Mouse (Mus musculus): ENCODE results near the gene Cmtm2b. TPM values are rescaled to one million over a fixed set of nuclear protein-coding genes. Genes with fewer than 3 reads are reported as not detected.

Cmtm2b gene
- total RNA-seq, 2 experiments from 2014 or later: not detected

GRCm38 (mm10) chr8:104350047-104350446, 28.0 kb downstream of the Cmtm2b start:
- TF ChIP-seq CTCF (conservative IDR thresholded peaks at IDR 0.05): no peak
- Histone ChIP-seq H3K27ac (no peak overlapping the region), H3K4me3 (no peak overlapping the region)
- DNase-seq (ENCODE audit: low spot score in 2 of 2): no peak

DNA sequence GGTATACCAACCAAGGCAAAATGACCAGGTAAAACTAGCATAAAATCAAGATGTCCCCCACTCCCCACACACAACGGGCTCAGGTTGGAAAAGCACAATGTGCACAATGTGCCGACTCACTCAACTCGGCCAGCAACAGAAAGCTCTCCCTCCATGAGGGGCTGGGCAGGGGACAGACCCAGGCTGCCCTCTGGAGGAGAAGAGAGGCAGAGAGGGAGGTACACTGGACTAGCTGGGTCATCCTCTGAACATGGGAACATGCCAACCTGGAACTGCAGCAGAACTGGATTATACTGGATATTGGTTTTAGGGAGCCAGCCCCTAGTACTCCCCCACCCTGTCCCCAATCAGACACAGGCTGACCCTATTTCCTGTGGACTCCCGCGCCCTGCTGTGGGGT, 31.2 kb downstream of the Cmtm2b start:
- TF ChIP-seq CTCF (conservative IDR thresholded peaks at IDR 0.05): peak; percentile 62
- no peak for DNase-seq (ENCODE audit: low spot score in 2 of 2)
- no peak overlapping the region for H3K4me3 ChIP-seq
- H3K27ac ChIP-seq: peak overlapping the region; percentile 14; the same call in 1 of the 2 replicates

DNA sequence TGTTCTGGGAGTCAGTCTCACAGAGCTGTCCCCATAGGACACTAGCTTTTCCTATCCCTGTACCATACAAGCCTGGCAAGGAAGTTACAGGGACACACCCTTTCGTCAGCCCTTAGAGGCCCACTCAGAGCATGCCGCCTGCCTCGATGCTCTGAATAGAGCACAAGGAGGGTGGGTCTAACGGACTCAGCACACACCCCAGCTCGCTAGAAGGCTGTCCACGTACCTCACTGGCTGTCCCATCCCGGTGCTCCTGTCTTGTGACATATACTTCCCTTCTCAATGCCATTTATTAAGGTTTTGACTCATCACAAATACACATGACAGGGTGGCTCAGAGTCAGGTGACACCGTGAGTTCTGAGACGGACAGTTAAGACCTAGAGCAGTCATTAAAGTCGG, 32.5 kb downstream of the Cmtm2b start:
- Histone ChIP-seq H3K4me3 (no peak overlapping the region), H3K27ac (no peak overlapping the region)
- no peak for TF ChIP-seq CTCF (conservative IDR thresholded peaks at IDR 0.05)
- no peak for DNase-seq (ENCODE audit: low spot score in 2 of 2)

DNA sequence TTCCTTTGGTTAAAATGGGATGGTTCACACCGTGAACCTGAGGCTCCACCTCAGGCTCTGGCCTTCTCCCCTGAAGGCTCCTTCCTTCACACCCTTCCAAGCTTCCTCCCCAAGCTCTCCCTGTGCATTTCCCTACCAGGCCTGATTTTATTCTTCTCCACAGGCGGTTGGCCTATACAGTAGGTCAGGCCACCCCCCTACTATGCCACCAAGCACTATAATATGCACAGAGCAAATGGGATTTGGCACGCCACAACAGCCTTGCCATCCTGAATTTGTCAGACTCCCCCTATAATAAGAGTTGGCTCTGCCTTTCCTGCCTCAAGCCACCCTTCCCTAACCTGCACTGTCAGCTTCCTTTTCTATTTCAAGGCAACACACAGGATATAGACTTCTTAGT, 36.6 kb downstream of the Cmtm2b start:
- Histone ChIP-seq H3K4me3 (no peak overlapping the region), H3K27ac (no peak overlapping the region)
- TF ChIP-seq CTCF (conservative IDR thresholded peaks at IDR 0.05): no peak
- DNase-seq (ENCODE audit: low spot score in 2 of 2): no peak

DNA sequence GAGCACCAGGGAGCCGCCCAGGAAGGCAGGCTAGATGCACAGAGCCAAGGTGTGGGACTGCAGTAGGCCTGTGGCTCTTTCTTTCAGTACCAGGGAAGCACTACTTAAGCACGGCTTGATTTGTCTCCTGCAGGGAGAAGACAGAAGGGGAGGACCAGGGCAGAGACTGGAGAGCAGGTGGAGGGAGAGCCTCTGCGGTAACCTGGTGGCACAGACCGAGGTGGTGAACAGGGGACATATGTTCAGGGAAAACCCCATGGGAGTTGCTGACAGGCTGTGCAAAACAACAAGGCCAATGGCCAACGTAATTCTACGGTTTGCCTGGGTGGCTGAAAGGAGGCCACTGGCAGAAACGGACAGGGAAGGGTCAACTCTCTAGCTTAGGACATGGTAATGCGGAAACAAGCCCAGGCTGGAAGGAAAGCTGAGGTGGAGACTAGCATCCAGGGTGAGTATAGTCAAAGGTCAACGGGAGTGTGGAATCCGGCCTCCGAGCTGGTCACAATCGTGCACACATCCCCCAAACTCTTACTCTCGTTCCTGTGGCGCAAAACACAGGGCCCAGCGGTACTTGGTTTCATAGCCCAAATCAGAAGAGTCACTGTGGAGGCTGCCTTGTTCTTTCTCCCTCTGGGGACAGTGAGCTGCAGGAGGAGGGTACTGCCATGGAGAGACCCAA, 37.9 kb downstream of the Cmtm2b start:
- TF ChIP-seq CTCF (conservative IDR thresholded peaks at IDR 0.05): no peak
- H3K27ac ChIP-seq: no peak overlapping the region
- no peak for DNase-seq (ENCODE audit: low spot score in 2 of 2)
- H3K4me3 ChIP-seq: no peak overlapping the region

GRCm38 (mm10) chr8:104365695-104366094, 43.7 kb downstream of the Cmtm2b start:
- no peak for DNase-seq (ENCODE audit: low spot score in 2 of 2)
- no peak for TF ChIP-seq CTCF (conservative IDR thresholded peaks at IDR 0.05)
- Histone ChIP-seq H3K4me3 (no peak overlapping the region), H3K27ac (no peak overlapping the region)

DNA sequence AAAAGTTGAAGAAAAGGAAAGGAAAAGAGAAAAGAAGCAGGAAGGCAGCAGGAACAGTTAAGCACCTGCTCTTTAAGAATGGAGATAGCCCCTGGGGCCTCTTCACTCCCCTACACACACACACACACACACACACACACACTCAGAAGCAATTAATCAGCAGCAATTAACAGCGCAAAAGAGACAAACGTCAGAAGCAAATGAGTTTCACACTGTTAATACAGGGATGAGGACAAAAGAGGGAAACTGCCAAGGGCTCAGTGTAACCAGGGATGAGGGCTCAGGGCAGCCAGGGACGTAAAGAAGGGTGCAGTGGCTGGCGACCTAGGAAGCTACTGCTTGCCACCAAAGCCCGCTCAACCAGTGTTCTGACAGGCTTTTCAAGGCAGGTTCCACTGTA, 45.4 kb downstream of the Cmtm2b start:
- Histone ChIP-seq H3K27ac (no peak overlapping the region), H3K4me3 (no peak overlapping the region)
- DNase-seq (ENCODE audit: low spot score in 2 of 2): no peak
- no peak for TF ChIP-seq CTCF (conservative IDR thresholded peaks at IDR 0.05)

DNA sequence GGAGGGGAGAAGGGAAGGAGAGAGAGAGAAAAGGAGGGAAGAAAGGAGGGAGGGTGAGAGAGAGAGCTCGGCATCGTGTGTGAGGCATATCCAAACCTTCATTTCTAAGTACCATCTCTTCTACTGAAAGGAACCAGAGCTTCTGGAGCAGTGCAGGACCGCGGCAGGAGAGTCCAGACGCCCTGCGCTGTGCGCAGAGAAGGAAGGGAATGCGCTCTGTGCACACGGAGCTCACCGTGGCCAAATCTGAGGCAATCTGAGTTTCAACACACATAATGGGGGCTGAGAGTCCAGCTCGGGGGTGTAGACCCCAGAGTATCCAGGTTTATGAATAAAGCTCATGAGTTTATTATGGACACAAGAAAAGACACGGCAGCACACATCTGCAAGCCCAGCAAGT, 47.6 kb downstream of the Cmtm2b start:
- no peak for TF ChIP-seq CTCF (conservative IDR thresholded peaks at IDR 0.05)
- 0 out of 2 replicates have a peak overlapping the region, but pooled peaks have one; percentile 32 for H3K27ac ChIP-seq
- no peak overlapping the region; the same call in 1 of the 2 replicates for H3K4me3 ChIP-seq
- no peak for DNase-seq (ENCODE audit: low spot score in 2 of 2)

- H3K4me3 ChIP-seq: no peak overlapping the region; the same call in 1 of the 2 replicates
Measured at GRCm38 (mm10) chr8:104370071-104370470, 48.0 kb downstream of the Cmtm2b start.

GRCm38 (mm10) chr8:104371121-104371520, 49.1 kb downstream of the Cmtm2b start:
- H3K4me3 ChIP-seq: no peak overlapping the region
- H3K27ac ChIP-seq: no peak overlapping the region
- no peak for DNase-seq (ENCODE audit: low spot score in 2 of 2)
- TF ChIP-seq CTCF (conservative IDR thresholded peaks at IDR 0.05): no peak

More at GRCm38 (mm10) chr8:104370071-104370470, 48.0 kb downstream of the Cmtm2b start:
- H3K27ac ChIP-seq: no peak overlapping the region
- TF ChIP-seq CTCF (conservative IDR thresholded peaks at IDR 0.05): no peak
- no peak for DNase-seq (ENCODE audit: low spot score in 2 of 2)

DNA sequence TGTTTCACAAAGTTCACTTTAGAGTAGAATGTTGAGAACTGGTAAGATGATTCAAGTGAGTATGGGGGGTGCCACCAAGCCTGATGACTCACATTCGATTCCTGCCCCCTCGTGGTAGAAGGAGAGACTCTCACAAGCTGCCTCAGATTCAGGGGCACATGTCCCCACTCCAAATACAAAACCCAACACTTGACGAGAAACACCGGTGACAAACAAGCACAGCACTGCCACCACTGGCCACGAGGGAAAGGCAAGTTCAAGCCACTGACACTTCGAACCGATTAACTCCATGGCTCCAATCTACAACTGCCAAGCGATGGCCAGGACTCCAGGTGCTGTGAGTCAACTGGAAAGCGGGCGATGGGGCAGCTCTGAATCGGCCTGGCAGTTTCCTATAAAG, 51.7 kb downstream of the Cmtm2b start:
- no peak overlapping the region for H3K4me3 ChIP-seq
- peak; percentile 66 for TF ChIP-seq CTCF (conservative IDR thresholded peaks at IDR 0.05)
- no peak for DNase-seq (ENCODE audit: low spot score in 2 of 2)
- no peak overlapping the region for H3K27ac ChIP-seq

DNA sequence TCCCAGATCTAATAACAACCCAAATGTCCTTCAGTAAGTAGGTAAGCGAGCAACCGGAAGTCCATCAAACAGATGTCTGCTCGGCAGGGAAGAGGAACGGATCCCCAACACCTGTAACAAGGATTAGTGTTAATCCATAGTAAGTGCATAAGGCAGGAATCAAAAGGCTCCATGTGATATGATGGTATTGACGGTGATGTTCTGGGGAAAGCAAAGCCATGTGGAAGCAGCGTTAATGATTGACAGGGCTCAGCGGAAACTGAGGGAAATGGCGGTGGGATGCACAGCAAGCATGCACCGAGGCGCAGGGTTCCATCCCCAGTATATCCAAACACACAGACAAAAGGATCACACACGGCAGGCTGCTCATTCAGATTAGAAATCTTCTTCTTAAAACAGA, 52.2 kb downstream of the Cmtm2b start:
- no peak overlapping the region for H3K4me3 ChIP-seq
- no peak overlapping the region for H3K27ac ChIP-seq
- no peak for TF ChIP-seq CTCF (conservative IDR thresholded peaks at IDR 0.05)
- no peak for DNase-seq (ENCODE audit: low spot score in 2 of 2)

DNA sequence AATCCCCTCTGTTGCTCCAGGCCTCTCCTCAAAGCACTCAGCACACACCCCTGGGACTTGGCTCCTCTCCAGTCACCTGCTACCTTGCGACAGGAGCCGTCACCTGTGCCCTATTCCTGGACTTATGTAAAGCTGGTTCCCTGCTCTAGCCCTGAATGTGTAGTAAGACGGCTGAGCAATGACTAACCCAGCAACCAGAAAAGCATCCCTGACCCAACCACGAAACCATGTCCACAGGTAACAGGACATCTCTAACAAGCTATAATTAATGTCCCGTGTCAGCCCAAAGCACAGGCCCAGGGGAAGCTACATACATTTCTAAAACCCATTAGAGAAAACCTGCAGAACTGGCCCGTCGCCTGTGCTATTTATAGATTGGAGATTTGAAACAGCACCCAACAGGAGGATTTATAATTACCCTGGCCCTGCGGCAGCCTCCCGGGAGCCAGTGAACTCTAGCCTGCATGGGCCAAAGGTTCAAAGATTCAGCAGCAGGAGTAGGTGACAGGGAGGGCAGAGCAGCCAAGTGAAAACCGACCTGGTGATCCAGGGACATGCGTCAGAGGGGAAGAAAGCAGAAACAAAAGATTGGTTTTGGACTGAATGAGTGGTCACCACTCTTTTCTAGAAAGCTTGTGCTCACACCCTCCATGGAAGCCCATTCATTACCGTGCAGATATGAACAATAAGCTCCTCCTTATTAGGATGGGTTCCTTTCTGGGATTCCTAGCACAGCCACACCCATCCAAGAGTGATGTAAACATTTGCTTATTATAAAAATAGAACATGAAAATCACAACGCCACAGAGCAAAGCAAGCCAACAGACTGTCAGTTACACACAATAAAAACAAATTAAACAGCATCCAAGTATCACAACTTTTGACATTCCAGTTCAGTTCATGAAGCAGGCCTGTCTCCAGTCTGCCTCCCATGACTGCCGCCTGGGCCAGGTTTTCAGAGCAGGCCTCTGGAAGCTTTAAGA, 53.1 kb downstream of the Cmtm2b start:
- Histone ChIP-seq H3K4me3 (no peak overlapping the region), H3K27ac (peak overlapping the region; percentile 43; the same call in 1 of the 2 replicates)
- no peak for TF ChIP-seq CTCF (conservative IDR thresholded peaks at IDR 0.05)
- DNase-seq (ENCODE audit: low spot score in 2 of 2): no peak

Measured in layer of hippocampus, adult 2 months (tissue).